8 mouse cellular contexts compared by ENCODE assay signal in genomic region chr1:163311861-163312811, GRCm38 (mm10). TPM values are rescaled to one million over a fixed set of nuclear protein-coding genes. Genes with fewer than 3 reads are reported as not detected.
A peak's percentile ranks its signal among the peaks of the same experiment; 100 is the strongest.
DNase-seq lines count a peak whose midpoint lies in the region; ATAC-seq lines count a peak whose summit lies in the region.

No protein-coding gene starts in this region.

- no peaks in the 10 kb centered on the region for H3K9me3 ChIP-seq in forebrain, embryonic 12.5 days
- no peaks in the 10 kb centered on the region for H3K9me3 ChIP-seq in limb, embryonic 12.5 days
- H3K9me3 ChIP-seq in midbrain, embryonic 16.5 days (replicated peaks; ENCODE audit: control insufficient read depth, low read length, poor library complexity, severe bottlenecking) = no peaks in the 10 kb centered on the region

- ATAC-seq in forebrain, embryonic 12.5 days (ENCODE audit: low FRiP score) = peak; percentile 50
- ATAC-seq in limb, embryonic 12.5 days (ENCODE audit: insufficient number of reproducible peaks, insufficient read depth, low FRiP score, low TSS enrichment, low read depth) = no peak
- peak; percentile 41; the same call in 1 of the 2 replicates for ATAC-seq in midbrain, embryonic 16.5 days

- H3K36me3 ChIP-seq in forebrain, embryonic 12.5 days (replicated peaks) = no peaks in the 10 kb centered on the region
- peaks cover 20% of the 10 kb centered on the region; the same call in 1 of the 2 replicates for H3K36me3 ChIP-seq in limb, embryonic 12.5 days
- H3K36me3 ChIP-seq in midbrain, embryonic 16.5 days (ENCODE audit: control insufficient read depth, insufficient read depth, low read length) = no peaks in the 10 kb centered on the region

- DNase-seq in 3T3-L1 (ENCODE audit: low read depth, low spot score) (peak; percentile 54), R1 (ENCODE audit: low read depth, low spot score) (peak; percentile 34)
- peak; percentile 69 to 75 for DNase-seq in heart, postnatal 14 days
- peak; percentile 11 for DNase-seq in urinary bladder, postnatal 10 days (ENCODE audit: low spot score)
- no peak for DNase-seq in thymus, postnatal 14 days

- intact Hi-C loops in heart, postnatal 14 days (cut with DNase I) = loop anchor here (5.0 kb wide), 6 partner anchors 60 to 160 kb away; partner anchors contain the start of gene Gorab

- under 1% methylated on average over 59 of the region's 59 CpGs for WGBS in forebrain, embryonic 12.5 days
- WGBS in limb, embryonic 12.5 days = under 1% methylated on average over 59 of the region's 59 CpGs
- under 1% methylated on average over 56 of the region's 59 CpGs for WGBS in midbrain, embryonic 16.5 days

- peak overlapping the region; percentile 83 for H3K4me2 ChIP-seq in forebrain, embryonic 12.5 days
- peak overlapping the region; percentile 83 for H3K4me2 ChIP-seq in limb, embryonic 12.5 days
- peak overlapping the region; percentile 69 for H3K4me2 ChIP-seq in midbrain, embryonic 16.5 days (ENCODE audit: low read length)

- H3K9ac ChIP-seq in forebrain, embryonic 12.5 days = peak overlapping the region; percentile 75
- H3K9ac ChIP-seq in limb, embryonic 12.5 days (replicated peaks) = peak overlapping the region; percentile 100
- H3K9ac ChIP-seq in midbrain, embryonic 16.5 days (ENCODE audit: low read depth, low read length) = peak overlapping the region; percentile 57

- H3K27me3 ChIP-seq in forebrain, embryonic 12.5 days = peaks cover 74% of the 10 kb centered on the region
- H3K27me3 ChIP-seq in limb, embryonic 12.5 days = peaks cover 4% of the 10 kb centered on the region; the same call in 1 of the 2 replicates
- H3K27me3 ChIP-seq in midbrain, embryonic 16.5 days (ENCODE audit: control insufficient read depth, insufficient read depth, low read depth, low read length) = peaks cover 58% of the 10 kb centered on the region

- peak overlapping the region; percentile 71 for H3K27ac ChIP-seq in forebrain, embryonic 12.5 days
- peak overlapping the region; percentile 100 for H3K27ac ChIP-seq in limb, embryonic 12.5 days
- no peak overlapping the region for H3K27ac ChIP-seq in midbrain, embryonic 16.5 days (ENCODE audit: low read length)

- H3K4me3 ChIP-seq in forebrain, embryonic 12.5 days (replicated peaks) = peak overlapping the region; percentile 56
- peak overlapping the region; percentile 95 for H3K4me3 ChIP-seq in limb, embryonic 12.5 days (replicated peaks)
- H3K4me3 ChIP-seq in midbrain, embryonic 16.5 days (ENCODE audit: low read depth, low read length) = peak overlapping the region; percentile 39

- H3K4me1 ChIP-seq in forebrain, embryonic 12.5 days = peaks cover 43% of the 10 kb centered on the region
- H3K4me1 ChIP-seq in limb, embryonic 12.5 days (replicated peaks) = peaks cover 42% of the 10 kb centered on the region
- peaks cover 38% of the 10 kb centered on the region for H3K4me1 ChIP-seq in midbrain, embryonic 16.5 days (ENCODE audit: control insufficient read depth, insufficient read depth, low read length)

RNA-seq across cellular contexts. Expression of gene Prrx1, which starts 1.4 kb away (rescaled TPM):
- 29.4 and 29.7 TPM in 2 replicates for polyA plus RNA-seq in forebrain, embryonic 12.5 days (2016; fragmentation: Nextera tagmentation; extraction: Ambion mirVana)
- 10 to 100 TPM; 30.5 to 31.9 TPM for total RNA-seq in heart, postnatal 14 days (2021)
- 194 and 204 TPM in 2 replicates for polyA plus RNA-seq in limb, embryonic 12.5 days (2016; fragmentation: Nextera tagmentation; extraction: Ambion mirVana)
- 2.8 and 3.4 TPM in 2 replicates for polyA plus RNA-seq in midbrain, embryonic 16.5 days (2015; fragmentation: Nextera tagmentation; extraction: Ambion mirVana)

Comparison
In these comparisons a context has a peak if more than half of its experiments do, and no peak if none do; other contexts are left out.
1. H3K4me3 ChIP-seq: peak in every context shown above with its lines; median percentile 95 in limb, embryonic 12.5 days; 56 in forebrain, embryonic 12.5 days; 39 in midbrain, embryonic 16.5 days.